Mouse (Mus musculus): ENCODE measurements at regions not wholly inside any gene's neighbourhood (a gene's known extent, or its start where the extent isn't known, plus 50 kb on each side); places are given as distances from the start of the nearest gene placed in this dataset.
A peak's percentile ranks its signal among the peaks of the same experiment; 100 is the strongest.

DNA sequence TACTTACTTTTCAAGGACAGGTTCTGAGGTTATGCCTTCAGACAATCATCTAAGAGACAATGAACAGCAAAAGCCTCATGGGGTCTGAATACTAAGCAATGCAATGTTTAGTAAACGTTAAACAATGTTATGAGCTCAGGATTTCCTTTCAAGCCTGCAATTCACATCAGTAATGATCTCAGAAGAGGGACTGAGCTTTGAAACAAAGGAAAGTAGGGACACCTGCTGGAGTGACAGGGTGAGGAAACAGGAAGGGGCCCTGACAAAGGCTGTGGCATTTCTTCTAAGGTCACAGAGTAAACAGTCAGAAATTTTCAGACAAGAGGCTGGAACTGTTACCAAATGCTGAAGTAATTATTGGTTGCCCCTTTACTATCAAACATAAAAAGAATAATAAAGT lies 610.0 kb downstream of the Dach1 start:
- WGBS, result 3% methylated on average over 1 of the region's 1 CpGs
- Histone ChIP-seq H3K4me3 (replicated peaks) (no peak overlapping the region), H3K27me3 (no peaks in the 10 kb centered on the region), H3K9me3 (no peaks in the 10 kb centered on the region), H3K9ac (replicated peaks) (no peak overlapping the region), H3K36me3 (no peaks in the 10 kb centered on the region), H3K27ac (no peak overlapping the region), H3K4me2 (no peak overlapping the region), H3K4me1 (replicated peaks) (0 out of 2 replicates have a peak, but pooled peaks cover 6% of the 10 kb centered on the region)
- ATAC-seq (ENCODE audit: insufficient number of reproducible peaks, insufficient read depth, low FRiP score, low TSS enrichment, low read depth), result no peak

DNA sequence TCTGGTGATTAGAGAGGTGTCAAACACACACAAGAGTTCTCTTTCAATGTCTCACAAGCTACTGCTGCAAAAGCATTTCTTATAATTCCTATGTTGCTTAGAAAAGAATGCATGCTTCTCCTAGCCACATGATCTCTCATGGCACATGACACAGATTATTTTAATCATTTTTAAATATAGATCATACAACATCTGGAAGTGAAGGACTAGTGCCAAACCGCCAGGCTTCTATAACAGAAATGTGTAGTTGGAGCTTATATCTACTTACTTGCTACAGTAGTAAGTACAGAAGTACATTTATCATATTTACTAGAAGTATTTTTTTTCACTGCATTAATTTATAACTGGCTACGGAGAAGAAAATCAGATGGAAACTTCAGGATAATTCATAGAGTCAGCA lies 611.3 kb downstream of the Dach1 start:
- Histone ChIP-seq H3K9me3 (no peaks in the 10 kb centered on the region), H3K9ac (replicated peaks) (no peak overlapping the region), H3K4me2 (no peak overlapping the region), H3K4me1 (replicated peaks) (0 out of 2 replicates have a peak, but pooled peaks cover 6% of the 10 kb centered on the region), H3K4me3 (replicated peaks) (no peak overlapping the region), H3K36me3 (no peaks in the 10 kb centered on the region), H3K27me3 (no peaks in the 10 kb centered on the region), H3K27ac (no peak overlapping the region)
- 89% methylated on average over 2 of the region's 2 CpGs for WGBS
- no peak for ATAC-seq (ENCODE audit: insufficient number of reproducible peaks, insufficient read depth, low FRiP score, low TSS enrichment, low read depth)

GRCm38 (mm10) chr14:97557888-97558287 lies 611.7 kb downstream of the Dach1 start:
- no peak overlapping the region for H3K27ac ChIP-seq
- no peak overlapping the region for H3K4me2 ChIP-seq
- H3K4me1 ChIP-seq (replicated peaks), result 0 out of 2 replicates have a peak, but pooled peaks cover 6% of the 10 kb centered on the region
- WGBS, result 70% methylated on average over 1 of the region's 1 CpGs
- no peaks in the 10 kb centered on the region for H3K36me3 ChIP-seq
- H3K9ac ChIP-seq (replicated peaks), result no peak overlapping the region
- H3K4me3 ChIP-seq (replicated peaks), result no peak overlapping the region
- no peak for ATAC-seq (ENCODE audit: insufficient number of reproducible peaks, insufficient read depth, low FRiP score, low TSS enrichment, low read depth)
- H3K27me3 ChIP-seq, result no peaks in the 10 kb centered on the region
- H3K9me3 ChIP-seq, result no peaks in the 10 kb centered on the region

DNA sequence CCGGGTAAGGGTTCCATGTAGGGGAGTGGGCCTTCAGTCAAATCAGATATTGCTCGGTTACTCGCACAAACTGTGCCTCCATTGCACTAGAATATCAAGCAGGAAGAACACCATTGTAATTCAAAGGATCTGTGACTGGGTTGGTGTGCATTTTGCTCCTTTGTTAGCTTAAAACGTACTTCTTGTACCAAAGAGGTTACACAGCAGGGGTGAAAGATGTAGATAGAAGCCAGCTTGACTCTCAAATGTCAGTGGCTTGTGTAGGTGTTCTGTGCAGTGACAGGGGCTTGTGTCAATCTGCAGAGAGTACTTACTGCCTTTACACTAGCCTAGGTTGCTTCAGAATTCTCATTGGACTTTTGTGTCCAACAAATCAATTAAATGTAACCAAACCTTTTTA lies 623.3 kb downstream of the Dach1 start:
- 88% methylated on average over 4 of the region's 4 CpGs for WGBS
- Histone ChIP-seq H3K36me3 (no peaks in the 10 kb centered on the region), H3K27ac (no peak overlapping the region), H3K4me1 (replicated peaks) (no peaks in the 10 kb centered on the region), H3K4me2 (no peak overlapping the region), H3K4me3 (replicated peaks) (no peak overlapping the region), H3K27me3 (no peaks in the 10 kb centered on the region), H3K9ac (replicated peaks) (no peak overlapping the region), H3K9me3 (no peaks in the 10 kb centered on the region)
- ATAC-seq (ENCODE audit: insufficient number of reproducible peaks, insufficient read depth, low FRiP score, low TSS enrichment, low read depth), result no peak

- Histone ChIP-seq H3K9me3 (no peaks in the 10 kb centered on the region), H3K4me3 (replicated peaks) (no peak overlapping the region), H3K27ac (no peak overlapping the region), H3K9ac (replicated peaks) (no peak overlapping the region), H3K36me3 (no peaks in the 10 kb centered on the region), H3K4me2 (no peak overlapping the region), H3K4me1 (replicated peaks) (no peaks in the 10 kb centered on the region), H3K27me3 (no peaks in the 10 kb centered on the region)
- WGBS, result 71% methylated on average over 6 of the region's 6 CpGs
- no peak for ATAC-seq (ENCODE audit: insufficient number of reproducible peaks, insufficient read depth, low FRiP score, low TSS enrichment, low read depth)
Measured at GRCm38 (mm10) chr14:97544307-97544706, 625.3 kb downstream of the Dach1 start.

DNA sequence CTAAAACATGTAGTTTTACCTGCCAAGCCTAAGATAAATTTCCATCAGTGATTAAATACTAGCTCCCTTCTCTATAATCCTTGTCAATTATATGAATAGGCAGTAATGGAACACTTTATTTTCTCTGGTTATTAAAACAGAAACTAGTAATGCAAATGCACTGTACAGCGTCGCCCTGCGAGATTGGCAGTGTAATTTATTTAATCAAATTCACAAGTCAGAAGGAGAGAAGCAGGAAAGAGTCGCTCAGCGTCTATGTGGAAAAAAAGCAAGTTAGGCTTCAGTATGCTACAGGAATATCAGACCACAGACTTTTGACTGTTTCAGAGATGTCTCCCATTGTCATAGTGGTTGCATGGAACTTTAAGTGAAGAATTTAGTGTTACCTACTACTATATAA lies 632.6 kb downstream of the Dach1 start:
- H3K4me3 ChIP-seq (replicated peaks), result no peak overlapping the region
- no peaks in the 10 kb centered on the region for H3K4me1 ChIP-seq (replicated peaks)
- H3K4me2 ChIP-seq, result no peak overlapping the region
- ATAC-seq (ENCODE audit: insufficient number of reproducible peaks, insufficient read depth, low FRiP score, low TSS enrichment, low read depth), result no peak
- no peak overlapping the region for H3K27ac ChIP-seq
- no peak overlapping the region for H3K9ac ChIP-seq (replicated peaks)
- WGBS, result 86% methylated on average over 5 of the region's 5 CpGs
- H3K27me3 ChIP-seq, result no peaks in the 10 kb centered on the region
- no peaks in the 10 kb centered on the region for H3K36me3 ChIP-seq
- H3K9me3 ChIP-seq, result no peaks in the 10 kb centered on the region

DNA sequence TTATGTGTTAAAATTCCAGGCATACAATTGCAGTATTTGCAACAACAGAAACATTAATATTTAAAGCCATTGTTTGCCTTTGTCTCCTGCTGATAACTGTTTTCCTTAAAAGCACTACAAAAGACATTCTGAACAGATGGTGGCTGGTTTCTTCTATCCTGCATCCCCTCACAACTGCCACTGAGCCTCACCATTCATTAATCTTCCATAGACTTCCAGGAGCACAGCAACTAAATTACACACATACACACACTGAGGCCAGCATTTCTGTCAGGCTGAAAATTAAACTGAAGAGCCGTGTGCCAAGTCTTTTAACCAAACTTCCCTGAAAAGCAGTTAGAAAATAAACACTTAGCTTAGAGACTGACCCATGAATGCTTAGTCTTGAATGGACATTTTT lies 658.2 kb downstream of the Dach1 start:
- Histone ChIP-seq H3K27me3 (no peaks in the 10 kb centered on the region), H3K4me2 (no peak overlapping the region), H3K27ac (0 out of 2 replicates have a peak overlapping the region, but pooled peaks have one; percentile 45), H3K36me3 (no peaks in the 10 kb centered on the region), H3K4me1 (replicated peaks) (no peaks in the 10 kb centered on the region), H3K4me3 (replicated peaks) (no peak overlapping the region), H3K9ac (replicated peaks) (no peak overlapping the region), H3K9me3 (0 out of 2 replicates have a peak, but pooled peaks cover 3% of the 10 kb centered on the region)
- ATAC-seq (ENCODE audit: insufficient number of reproducible peaks, insufficient read depth, low FRiP score, low TSS enrichment, low read depth), result no peak
- WGBS, result 7% methylated on average over 1 of the region's 1 CpGs

DNA sequence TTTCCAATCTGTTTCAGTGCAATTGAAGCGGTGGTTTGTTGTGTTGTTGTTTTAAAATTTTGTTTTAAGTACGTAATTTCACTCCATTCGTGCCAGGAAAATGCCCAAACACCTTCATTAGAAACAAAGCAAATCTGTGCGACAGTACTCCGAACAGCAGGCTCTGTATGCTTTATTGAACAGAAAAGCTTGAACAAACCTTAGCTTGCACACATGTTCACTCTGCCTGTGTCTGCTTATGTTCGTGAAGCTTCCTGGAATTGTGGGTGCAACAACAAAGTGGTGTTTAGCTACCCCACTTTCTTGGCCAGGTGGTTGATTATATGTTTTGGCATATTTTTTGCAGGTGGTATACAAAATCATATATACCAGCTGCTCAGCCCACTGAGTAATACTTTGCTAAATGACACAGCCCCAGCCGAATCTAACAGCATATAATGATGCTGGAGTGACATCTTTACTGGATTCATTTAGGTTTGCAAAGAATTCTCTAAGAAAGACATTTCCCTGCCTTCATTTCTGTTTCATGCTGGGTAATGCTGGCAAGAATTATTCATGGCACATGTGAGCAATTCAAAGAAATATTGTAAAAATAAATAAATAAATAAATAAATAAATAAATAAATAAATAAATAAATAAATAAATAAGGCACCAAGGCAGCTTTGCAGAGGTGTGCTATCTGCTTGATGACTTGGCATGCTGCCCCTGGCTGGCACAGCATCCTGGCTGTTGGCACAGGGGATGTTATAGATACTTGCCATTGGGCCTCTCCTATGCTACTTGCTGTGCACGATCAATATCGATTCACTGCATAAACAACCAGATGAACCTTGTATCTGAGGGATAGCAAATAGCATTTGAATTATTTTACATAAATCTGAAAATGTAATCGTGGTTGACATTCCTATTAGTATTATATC lies 679.9 kb downstream of the Dach1 start:
- H3K4me2 ChIP-seq, result no peak overlapping the region
- no peaks in the 10 kb centered on the region for H3K9me3 ChIP-seq
- H3K4me3 ChIP-seq (replicated peaks), result no peak overlapping the region
- no peak overlapping the region for H3K27ac ChIP-seq
- no peaks in the 10 kb centered on the region for H3K36me3 ChIP-seq
- ATAC-seq (ENCODE audit: insufficient number of reproducible peaks, insufficient read depth, low FRiP score, low TSS enrichment, low read depth), result no peak
- H3K27me3 ChIP-seq, result no peaks in the 10 kb centered on the region
- 87% methylated on average over 10 of the region's 10 CpGs for WGBS
- H3K9ac ChIP-seq (replicated peaks), result no peak overlapping the region
- no peaks in the 10 kb centered on the region for H3K4me1 ChIP-seq (replicated peaks)

- Histone ChIP-seq H3K36me3 (no peaks in the 10 kb centered on the region), H3K4me3 (replicated peaks) (no peak overlapping the region), H3K4me1 (replicated peaks) (no peaks in the 10 kb centered on the region), H3K27me3 (no peaks in the 10 kb centered on the region), H3K9me3 (no peaks in the 10 kb centered on the region), H3K27ac (no peak overlapping the region), H3K9ac (replicated peaks) (no peak overlapping the region), H3K4me2 (no peak overlapping the region)
- ATAC-seq (ENCODE audit: insufficient number of reproducible peaks, insufficient read depth, low FRiP score, low TSS enrichment, low read depth), result no peak
- WGBS, result 54% methylated on average over 5 of the region's 5 CpGs
Measured at GRCm38 (mm10) chr14:97478236-97478635, 691.3 kb downstream of the Dach1 start.

DNA sequence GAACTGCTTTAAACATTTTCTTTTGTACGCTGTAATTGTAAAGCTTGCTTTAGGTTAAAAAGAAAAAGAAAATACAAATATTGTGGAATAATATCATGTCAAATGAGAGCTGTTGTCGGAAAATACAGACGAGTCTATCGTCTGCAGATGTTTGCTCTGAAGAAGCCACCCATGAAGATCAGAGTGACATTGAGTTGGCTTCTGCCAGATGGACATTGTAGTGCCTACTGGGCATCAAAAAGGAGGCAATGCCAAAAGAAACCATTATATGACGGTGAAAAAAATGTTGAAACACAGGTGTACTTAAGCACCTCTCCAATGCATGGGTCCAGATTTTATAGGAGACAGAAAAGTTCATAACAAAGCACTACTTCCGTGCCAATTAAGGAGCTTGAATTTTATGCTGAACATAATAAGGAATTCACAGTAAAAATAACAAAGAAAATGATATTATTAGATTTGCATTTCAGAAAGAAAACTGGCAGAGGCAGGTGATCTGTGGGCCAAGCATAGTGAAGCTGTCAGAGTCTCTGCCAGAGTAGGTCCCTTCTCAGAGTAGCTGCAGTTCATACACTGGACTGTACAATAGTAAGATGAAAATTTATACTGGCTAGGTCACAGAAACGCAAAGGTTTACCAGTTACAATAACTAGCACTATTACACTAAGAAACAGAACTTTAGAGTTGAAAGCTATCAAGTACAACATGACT lies 718.9 kb downstream of the Dach1 start:
- H3K4me1 ChIP-seq (replicated peaks), result no peaks in the 10 kb centered on the region
- no peak overlapping the region for H3K9ac ChIP-seq (replicated peaks)
- H3K27ac ChIP-seq, result no peak overlapping the region
- H3K9me3 ChIP-seq, result no peaks in the 10 kb centered on the region
- H3K4me3 ChIP-seq (replicated peaks), result no peak overlapping the region
- H3K36me3 ChIP-seq, result no peaks in the 10 kb centered on the region
- no peaks in the 10 kb centered on the region for H3K27me3 ChIP-seq
- H3K4me2 ChIP-seq, result no peak overlapping the region
- 86% methylated on average over 7 of the region's 7 CpGs for WGBS
- ATAC-seq (ENCODE audit: insufficient number of reproducible peaks, insufficient read depth, low FRiP score, low TSS enrichment, low read depth), result no peak

DNA sequence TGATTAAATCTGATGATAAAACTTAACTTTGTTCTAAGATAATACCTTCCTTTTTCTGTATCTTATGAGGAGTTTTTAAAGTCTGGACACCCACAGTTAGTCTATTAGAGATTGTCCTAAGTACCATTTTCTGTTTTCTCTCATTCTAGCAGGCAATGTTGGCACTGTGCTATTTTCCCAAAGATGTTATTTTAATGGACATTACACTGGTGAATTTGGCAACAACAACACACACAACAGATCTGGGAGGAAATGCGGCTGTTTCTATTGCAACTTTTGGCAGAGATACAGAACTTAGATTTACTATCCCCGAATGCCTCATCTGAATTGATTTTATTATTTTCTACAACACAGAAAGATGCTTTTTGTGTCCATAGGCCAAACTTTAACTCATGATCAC lies 720.9 kb downstream of the Dach1 start:
- Histone ChIP-seq H3K4me1 (replicated peaks) (no peaks in the 10 kb centered on the region), H3K9ac (replicated peaks) (no peak overlapping the region), H3K9me3 (no peaks in the 10 kb centered on the region), H3K27me3 (no peaks in the 10 kb centered on the region), H3K4me3 (replicated peaks) (no peak overlapping the region), H3K27ac (no peak overlapping the region), H3K4me2 (no peak overlapping the region), H3K36me3 (no peaks in the 10 kb centered on the region)
- WGBS, result 91% methylated on average over 2 of the region's 2 CpGs
- no peak for ATAC-seq (ENCODE audit: insufficient number of reproducible peaks, insufficient read depth, low FRiP score, low TSS enrichment, low read depth)

All from limb, embryonic 12.5 days (tissue).